Mouse (Mus musculus): Measurements from ENCODE around the gene Tom1l2. TPM values are rescaled to one million over a fixed set of nuclear protein-coding genes. Genes with fewer than 3 reads are reported as not detected.

Gene Tom1l2
- polyA plus RNA-seq, 1 experiment, result 187 TPM

- no peak for DNase-seq (ENCODE audit: extremely low spot score in 1 of 2, low spot score in 1 of 2)
Measured at GRCm38 (mm10) chr11:60244503-60245143, 108.1 kb downstream of the Tom1l2 start.

GRCm38 (mm10) chr11:60240509-60240908 lies 112.2 kb downstream of the Tom1l2 start:
- no peak for DNase-seq (ENCODE audit: extremely low spot score in 1 of 2, low spot score in 1 of 2)

GRCm38 (mm10) chr11:60235351-60235750 lies 117.4 kb downstream of the Tom1l2 start:
- DNase-seq (ENCODE audit: extremely low spot score in 1 of 2, low spot score in 1 of 2), result no peak

GRCm38 (mm10) chr11:60233235-60233634 lies 119.5 kb downstream of the Tom1l2 start:
- DNase-seq (ENCODE audit: extremely low spot score in 1 of 2, low spot score in 1 of 2), result peak in 1 of 2 experiments; percentile 53

- DNase-seq (ENCODE audit: extremely low spot score in 1 of 2, low spot score in 1 of 2), result no peak
Measured at GRCm38 (mm10) chr11:60232441-60233058, 120.2 kb downstream of the Tom1l2 start.

- DNase-seq (ENCODE audit: extremely low spot score in 1 of 2, low spot score in 1 of 2), result no peak
Measured at GRCm38 (mm10) chr11:60231951-60232350, 120.8 kb downstream of the Tom1l2 start.

- no peak for DNase-seq (ENCODE audit: extremely low spot score in 1 of 2, low spot score in 1 of 2)
Measured at GRCm38 (mm10) chr11:60231326-60231725, 121.4 kb downstream of the Tom1l2 start.

- DNase-seq (ENCODE audit: extremely low spot score in 1 of 2, low spot score in 1 of 2), result no peak
Measured at GRCm38 (mm10) chr11:60230512-60230911, 122.2 kb downstream of the Tom1l2 start.

- no peak for DNase-seq (ENCODE audit: extremely low spot score in 1 of 2, low spot score in 1 of 2)
Measured at GRCm38 (mm10) chr11:60229821-60230220, 122.9 kb downstream of the Tom1l2 start.

- no peak for DNase-seq (ENCODE audit: extremely low spot score in 1 of 2, low spot score in 1 of 2)
Measured at GRCm38 (mm10) chr11:60228525-60228924, 124.2 kb downstream of the Tom1l2 start.

GRCm38 (mm10) chr11:60225874-60226273 lies 126.8 kb downstream of the Tom1l2 start:
- no peak for DNase-seq (ENCODE audit: extremely low spot score in 1 of 2, low spot score in 1 of 2)

GRCm38 (mm10) chr11:60224676-60225075 lies 128.0 kb downstream of the Tom1l2 start:
- DNase-seq (ENCODE audit: extremely low spot score in 1 of 2, low spot score in 1 of 2), result no peak

GRCm38 (mm10) chr11:60222469-60223236 lies 130.1 kb downstream of the Tom1l2 start, which contains the start of gene Srebf1:
Gene Srebf1 (minus strand): TSS chr11:60222581.
- DNase-seq (ENCODE audit: extremely low spot score in 1 of 2, low spot score in 1 of 2), result peak; percentile 59 to 77

GRCm38 (mm10) chr11:60222085-60222468 lies 130.6 kb downstream of the Tom1l2 start:
- DNase-seq (ENCODE audit: extremely low spot score in 1 of 2, low spot score in 1 of 2), result no peak

- DNase-seq (ENCODE audit: extremely low spot score in 1 of 2, low spot score in 1 of 2), result no peak
Measured at GRCm38 (mm10) chr11:60221425-60221824, 131.3 kb downstream of the Tom1l2 start.

- peak; percentile 62 to 88 for DNase-seq (ENCODE audit: extremely low spot score in 1 of 2, low spot score in 1 of 2)
Measured at GRCm38 (mm10) chr11:60220291-60220804, 132.4 kb downstream of the Tom1l2 start.

- no peak for DNase-seq (ENCODE audit: extremely low spot score in 1 of 2, low spot score in 1 of 2)
Measured at GRCm38 (mm10) chr11:60219609-60220008, 133.1 kb downstream of the Tom1l2 start.

GRCm38 (mm10) chr11:60217467-60217866 lies 135.2 kb downstream of the Tom1l2 start:
- no peak for DNase-seq (ENCODE audit: extremely low spot score in 1 of 2, low spot score in 1 of 2)

- DNase-seq (ENCODE audit: extremely low spot score in 1 of 2, low spot score in 1 of 2), result no peak
Measured at GRCm38 (mm10) chr11:60216671-60217070, 136.0 kb downstream of the Tom1l2 start.

GRCm38 (mm10) chr11:60213266-60213665 lies 139.4 kb downstream of the Tom1l2 start:
- no peak for DNase-seq (ENCODE audit: extremely low spot score in 1 of 2, low spot score in 1 of 2)

- no peak for DNase-seq (ENCODE audit: extremely low spot score in 1 of 2, low spot score in 1 of 2)
Measured at GRCm38 (mm10) chr11:60211761-60212160, 140.9 kb downstream of the Tom1l2 start.

Measured in frontal cortex, adult 2 months (tissue).